Mouse (Mus musculus): ENCODE results near the gene Zfp652. TPM values are rescaled to one million over a fixed set of nuclear protein-coding genes. Genes with fewer than 3 reads are reported as not detected.

Zfp652 gene
- total RNA-seq, 2 experiments from 2014 or later: 8.8 to 16.7 TPM

GRCm38 (mm10) chr11:95709534-95710040 is 2.9 kb upstream of the Zfp652 start:
- ATAC-seq (replicated peaks; ENCODE audit: low FRiP score, poor library complexity, severe bottlenecking): no peak

GRCm38 (mm10) chr11:95710478-95710877 is 2.0 kb upstream of the Zfp652 start:
- ATAC-seq (replicated peaks; ENCODE audit: low FRiP score, poor library complexity, severe bottlenecking): no peak

- no peak for ATAC-seq (replicated peaks; ENCODE audit: low FRiP score, poor library complexity, severe bottlenecking)
These were observed 349 bp upstream of the Zfp652 start for GRCm38 (mm10) chr11:95712085-95712562.

GRCm38 (mm10) chr11:95713225-95713810 is 845 bp downstream of the Zfp652 start:
- peak; percentile 78 for ATAC-seq (replicated peaks; ENCODE audit: low FRiP score, poor library complexity, severe bottlenecking)

- ATAC-seq (replicated peaks; ENCODE audit: low FRiP score, poor library complexity, severe bottlenecking): peak; percentile 34
These were observed 1.4 kb downstream of the Zfp652 start for GRCm38 (mm10) chr11:95713811-95714241.

- ATAC-seq (replicated peaks; ENCODE audit: low FRiP score, poor library complexity, severe bottlenecking): 0 out of 2 replicates have a peak, but pooled peaks have one; percentile 6
These were observed 1.9 kb downstream of the Zfp652 start for GRCm38 (mm10) chr11:95714411-95714810.

- no peak for ATAC-seq (replicated peaks; ENCODE audit: low FRiP score, poor library complexity, severe bottlenecking)
These were observed 3.7 kb downstream of the Zfp652 start for GRCm38 (mm10) chr11:95716136-95716535.

GRCm38 (mm10) chr11:95719356-95719755 is 6.9 kb downstream of the Zfp652 start:
- no peak for ATAC-seq (replicated peaks; ENCODE audit: low FRiP score, poor library complexity, severe bottlenecking)

GRCm38 (mm10) chr11:95723287-95723686 is 10.8 kb downstream of the Zfp652 start, which contains the start of gene B130006D01Rik:
Gene B130006D01Rik, plus strand, starts transcription at chr11:95723587.
- ATAC-seq (replicated peaks; ENCODE audit: low FRiP score, poor library complexity, severe bottlenecking): no peak

- ATAC-seq (replicated peaks; ENCODE audit: low FRiP score, poor library complexity, severe bottlenecking): no peak
These were observed 12.0 kb downstream of the Zfp652 start for GRCm38 (mm10) chr11:95724466-95724865.

- no peak for ATAC-seq (replicated peaks; ENCODE audit: low FRiP score, poor library complexity, severe bottlenecking)
These were observed 13.7 kb downstream of the Zfp652 start for GRCm38 (mm10) chr11:95726156-95726555.

- no peak for ATAC-seq (replicated peaks; ENCODE audit: low FRiP score, poor library complexity, severe bottlenecking)
These were observed 15.5 kb downstream of the Zfp652 start for GRCm38 (mm10) chr11:95727947-95728346.

- ATAC-seq (replicated peaks; ENCODE audit: low FRiP score, poor library complexity, severe bottlenecking): 0 out of 2 replicates have a peak, but pooled peaks have one; percentile 35
These were observed 16.7 kb downstream of the Zfp652 start for GRCm38 (mm10) chr11:95728916-95729907.

GRCm38 (mm10) chr11:95734485-95734884 is 22.0 kb downstream of the Zfp652 start:
- no peak for ATAC-seq (replicated peaks; ENCODE audit: low FRiP score, poor library complexity, severe bottlenecking)

- no peak for ATAC-seq (replicated peaks; ENCODE audit: low FRiP score, poor library complexity, severe bottlenecking)
These were observed 25.3 kb downstream of the Zfp652 start for GRCm38 (mm10) chr11:95737811-95738210.

- ATAC-seq (replicated peaks; ENCODE audit: low FRiP score, poor library complexity, severe bottlenecking): no peak
These were observed 32.0 kb downstream of the Zfp652 start for GRCm38 (mm10) chr11:95744521-95744920.

GRCm38 (mm10) chr11:95746821-95747220 is 34.3 kb downstream of the Zfp652 start:
- no peak for ATAC-seq (replicated peaks; ENCODE audit: low FRiP score, poor library complexity, severe bottlenecking)

- ATAC-seq (replicated peaks; ENCODE audit: low FRiP score, poor library complexity, severe bottlenecking): no peak
These were observed 35.9 kb downstream of the Zfp652 start for GRCm38 (mm10) chr11:95748331-95748730.

- no peak for ATAC-seq (replicated peaks; ENCODE audit: low FRiP score, poor library complexity, severe bottlenecking)
These were observed 37.1 kb downstream of the Zfp652 start for GRCm38 (mm10) chr11:95749619-95750018.

GRCm38 (mm10) chr11:95750995-95751394 is 38.5 kb downstream of the Zfp652 start:
- ATAC-seq (replicated peaks; ENCODE audit: low FRiP score, poor library complexity, severe bottlenecking): peak; percentile 82

Data from erythroblast, adult 5-6 weeks (primary cell).